Mouse (Mus musculus) intestine, postnatal 0 days (tissue): ENCODE measurements around the gene Cd8a. TPM values are rescaled to one million over a fixed set of nuclear protein-coding genes. Genes with fewer than 3 reads are reported as not detected.

Experiments
- ATAC-seq: fragments of 200-750 bp; cut with Nextera tagmentation; 2 replicates; pipeline ENCODE4 v1.8.0; 2017; ENCODE audit warnings: mild to moderate bottlenecking, moderate TSS enrichment, moderate library complexity
- H3K27ac ChIP-seq: fragments of 300-500 bp; sonication (generic); 2 replicates; pipeline ENCODE4 v1.5.1; 2014; ENCODE audit warnings: mild to moderate bottlenecking, low read depth, low read length, moderate library complexity
- H3K27me3 ChIP-seq: fragments of 300-500 bp; sonication (generic); replicated peaks from 2 replicates; pipeline ENCODE4 v1.6.1; 2014; ENCODE audit warnings: low read length, mixed read lengths; ENCODE audit not compliant: control insufficient read depth, insufficient read depth
- H3K36me3 ChIP-seq: fragments of 300-500 bp; sonication (generic); 2 replicates; pipeline ENCODE4 v1.6.1; 2014; ENCODE audit warnings: mild to moderate bottlenecking, moderate library complexity; ENCODE audit not compliant: control insufficient read depth, insufficient read depth
- H3K4me1 ChIP-seq: fragments of 300-500 bp; sonication (generic); replicated peaks from 2 replicates; pipeline ENCODE4 v1.6.1; 2014; ENCODE audit warnings: antibody characterized with exemption, low read length, mixed read lengths; ENCODE audit not compliant: control insufficient read depth, insufficient read depth
- H3K4me2 ChIP-seq: fragments of 300-500 bp; sonication (generic); replicated peaks from 2 replicates; pipeline ENCODE4 v1.6.1; 2014; ENCODE audit warnings: low read depth, mild to moderate bottlenecking, moderate library complexity
- H3K4me3 ChIP-seq: fragments of 300-500 bp; sonication (generic); 2 replicates; pipeline ENCODE4 v1.5.1; 2014; ENCODE audit warnings: low read depth, low read length
- H3K9ac ChIP-seq: fragments of 300-500 bp; sonication (generic); 2 replicates; pipeline ENCODE4 v1.6.1; 2014; ENCODE audit warnings: mild to moderate bottlenecking, low read depth, low read length
- H3K9me3 ChIP-seq: fragments of 300-500 bp; sonication (generic); 2 replicates; pipeline ENCODE4 v1.6.1; 2016; ENCODE audit warnings: mixed run types; ENCODE audit not compliant: control insufficient read depth
- CTCF ChIP-seq: sonication (generic); IDR thresholded peaks from 2 replicates; pipeline ENCODE4 v1.5.1; 2016; ENCODE audit warnings: low read depth, mild to moderate bottlenecking, control low read depth, antibody characterized with exemption, moderate library complexity
- WGBS: fragments of 180-500 bp; shearing (Covaris S2); extraction: QIAGEN DNeasy Blood & Tissue Kit; methylation state at CpG from one replicate; pipeline ENCODE4 v1.1.7; 2014; 5-methylcytosine and 5-hydroxymethylcytosine counted together
- polyA plus RNA-seq: library from polyadenylated mRNA; unstranded; fragments of >200 nt; fragmentation: Nextera tagmentation; extraction: Ambion mirVana; gene quantifications from 2 replicates; pipeline ENCODE4 v1.2.1, GENCODE M21; 2015

The Cd8a gene
- polyA plus RNA-seq, 1 experiment from 2014 or later = 0.12 TPM

DNA sequence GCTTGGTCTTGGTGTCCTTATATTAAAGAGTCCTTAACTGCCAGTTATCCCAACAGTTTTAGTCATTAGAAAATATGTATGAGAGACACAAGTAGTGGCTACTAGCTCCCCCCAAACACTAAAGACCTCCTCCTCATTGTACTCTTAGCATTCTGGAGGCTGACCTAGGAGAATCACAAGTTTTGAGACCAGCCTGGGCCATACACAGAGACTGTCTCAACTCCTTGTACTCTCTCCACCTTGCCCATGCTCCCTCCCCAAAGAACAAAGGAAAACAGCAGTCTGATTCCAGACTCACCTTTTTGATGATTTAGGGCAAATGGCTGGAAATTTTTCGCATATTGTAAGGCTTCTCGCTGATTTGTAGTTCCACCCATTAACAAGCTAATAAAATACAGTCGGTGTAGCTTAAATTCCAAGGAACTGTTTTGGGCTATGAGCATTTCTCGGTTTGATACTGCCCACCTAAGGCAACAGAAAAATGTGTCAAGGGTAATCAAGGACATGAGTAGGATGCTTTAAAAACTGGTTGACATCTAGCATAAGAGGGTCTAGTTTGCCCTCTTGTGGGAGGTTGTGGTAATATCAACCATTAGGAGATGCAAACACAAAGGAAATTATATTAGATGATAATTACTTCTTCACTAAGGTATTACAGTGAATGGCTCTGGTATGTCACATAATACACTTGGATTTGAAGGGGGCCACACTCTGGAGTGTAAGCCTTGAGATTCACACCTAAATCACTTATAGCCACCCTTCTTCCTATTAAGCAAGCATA is 25.8 kb downstream of the Cd8a start:
- Histone ChIP-seq H3K9me3 (no peaks in the 10 kb centered on the region), H3K9ac (no peak overlapping the region), H3K27me3 (no peaks in the 10 kb centered on the region), H3K27ac (no peak overlapping the region), H3K4me2 (no peak overlapping the region), H3K4me1 (no peaks in the 10 kb centered on the region), H3K36me3 (peaks cover 42% of the 10 kb centered on the region), H3K4me3 (no peak overlapping the region)
- TF ChIP-seq CTCF = peak; percentile 78
- no peak for ATAC-seq
- 82% methylated on average over 4 of the region's 4 CpGs for WGBS

DNA sequence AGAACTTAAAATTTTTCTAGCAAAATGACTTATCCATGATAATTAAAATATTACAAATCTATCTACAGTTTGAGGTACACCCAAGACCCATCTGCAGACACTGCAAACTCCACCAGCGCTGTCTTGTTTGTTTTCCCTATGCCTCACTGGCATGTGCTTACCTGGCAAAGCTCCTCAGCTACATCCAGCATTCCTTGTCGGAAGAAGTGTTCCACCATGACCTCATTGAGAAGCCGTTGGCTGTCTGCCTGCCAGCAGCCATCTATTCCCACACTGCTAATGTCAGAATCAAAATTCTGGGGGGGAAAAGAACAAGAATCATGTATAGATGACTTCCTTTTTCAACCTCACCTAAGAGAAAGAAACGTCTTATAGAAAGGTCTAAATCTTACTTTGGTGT is 41.4 kb downstream of the Cd8a start:
- WGBS = 73% methylated on average over 4 of the region's 4 CpGs

DNA sequence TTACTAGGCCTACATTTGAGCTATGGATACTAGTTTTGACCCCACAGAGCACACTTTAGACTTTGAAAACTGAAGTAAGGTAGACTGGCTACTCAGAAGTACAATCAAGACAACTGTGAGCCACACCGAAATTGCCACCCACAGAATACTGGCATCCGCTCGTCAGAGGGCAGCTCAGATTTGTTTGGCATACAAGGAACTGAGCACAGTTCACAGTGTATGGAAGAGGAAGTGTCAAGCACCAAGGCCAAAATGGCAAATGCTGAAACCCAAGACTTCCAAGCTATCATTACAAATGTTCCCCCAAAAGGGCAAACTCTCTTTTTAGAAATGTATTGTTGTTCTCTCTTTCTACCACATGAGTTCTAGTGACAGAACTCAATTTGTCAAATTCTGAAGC is 42.2 kb downstream of the Cd8a start:
- 82% methylated on average over 3 of the region's 3 CpGs for WGBS
- no peak overlapping the region for H3K27ac ChIP-seq
- H3K9ac ChIP-seq = no peak overlapping the region
- no peaks in the 10 kb centered on the region for H3K4me1 ChIP-seq
- no peak overlapping the region for H3K4me3 ChIP-seq
- H3K4me2 ChIP-seq = no peak overlapping the region
- no peaks in the 10 kb centered on the region for H3K27me3 ChIP-seq
- no peak for TF ChIP-seq CTCF
- 0 out of 2 replicates have a peak, but pooled peaks cover 15% of the 10 kb centered on the region for H3K36me3 ChIP-seq
- no peaks in the 10 kb centered on the region for H3K9me3 ChIP-seq
- ATAC-seq = no peak

More for the DNA sequence above, 41.4 kb downstream of the Cd8a start:
- Histone ChIP-seq H3K27me3 (no peaks in the 10 kb centered on the region), H3K9me3 (no peaks in the 10 kb centered on the region), H3K36me3 (0 out of 2 replicates have a peak, but pooled peaks cover 15% of the 10 kb centered on the region), H3K4me2 (no peak overlapping the region), H3K4me1 (no peaks in the 10 kb centered on the region), H3K9ac (no peak overlapping the region), H3K27ac (no peak overlapping the region), H3K4me3 (no peak overlapping the region)
- TF ChIP-seq CTCF = no peak
- ATAC-seq = no peak

DNA sequence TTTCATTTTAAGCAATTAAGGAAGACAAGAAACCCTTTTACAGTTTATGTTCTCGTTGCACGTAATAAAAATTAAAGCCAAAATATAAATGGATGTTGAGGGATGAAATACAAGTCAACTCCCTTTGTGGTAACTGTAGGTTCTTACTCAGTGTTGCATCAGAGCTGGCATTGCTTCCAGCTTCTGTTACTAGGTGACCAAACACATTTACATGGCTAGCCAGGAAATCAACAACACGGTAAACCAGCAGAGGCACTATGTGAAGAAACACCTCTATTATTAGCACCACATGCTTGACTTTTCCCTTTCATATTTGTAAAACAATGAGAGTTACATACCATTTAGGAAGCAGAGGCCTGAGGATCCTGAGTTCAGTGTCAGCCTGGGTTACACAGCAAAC is 45.6 kb downstream of the Cd8a start:
- 0 out of 2 replicates have a peak, but pooled peaks cover 11% of the 10 kb centered on the region for H3K36me3 ChIP-seq
- H3K27me3 ChIP-seq = no peaks in the 10 kb centered on the region
- no peaks in the 10 kb centered on the region for H3K9me3 ChIP-seq
- H3K4me1 ChIP-seq = no peaks in the 10 kb centered on the region
- no peak overlapping the region for H3K9ac ChIP-seq
- no peak overlapping the region for H3K4me2 ChIP-seq
- no peak for TF ChIP-seq CTCF
- H3K4me3 ChIP-seq = no peak overlapping the region
- 82% methylated on average over 3 of the region's 3 CpGs for WGBS
- H3K27ac ChIP-seq = no peak overlapping the region
- no peak for ATAC-seq

DNA sequence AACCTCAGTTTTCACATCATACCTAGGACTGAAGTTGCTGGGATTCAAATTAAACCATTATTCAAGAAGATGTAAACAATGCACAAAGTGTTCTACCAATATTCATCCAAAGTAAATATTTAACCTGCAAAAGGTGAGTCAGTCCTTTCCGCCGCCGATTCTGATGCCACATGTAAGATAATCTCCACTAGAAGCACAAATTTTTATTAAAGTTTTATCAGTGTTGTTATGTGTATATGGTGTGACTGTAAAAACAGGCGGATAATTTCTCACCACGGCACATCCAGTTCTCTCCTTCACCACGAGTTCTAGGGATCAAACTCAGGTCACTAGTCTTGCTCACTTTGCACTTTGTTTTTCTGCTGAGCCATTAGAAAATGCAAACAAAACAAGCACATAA is 47.6 kb downstream of the Cd8a start:
- ATAC-seq = peak; percentile 81
- no peaks in the 10 kb centered on the region for H3K4me1 ChIP-seq
- H3K27ac ChIP-seq = peak overlapping the region; percentile 75
- H3K4me3 ChIP-seq = no peak overlapping the region
- TF ChIP-seq CTCF = no peak
- 0 out of 2 replicates have a peak, but pooled peaks cover 7% of the 10 kb centered on the region for H3K36me3 ChIP-seq
- H3K9ac ChIP-seq = no peak overlapping the region
- no peaks in the 10 kb centered on the region for H3K9me3 ChIP-seq
- H3K4me2 ChIP-seq = no peak overlapping the region
- WGBS = 33% methylated on average over 6 of the region's 6 CpGs
- H3K27me3 ChIP-seq = no peaks in the 10 kb centered on the region

DNA sequence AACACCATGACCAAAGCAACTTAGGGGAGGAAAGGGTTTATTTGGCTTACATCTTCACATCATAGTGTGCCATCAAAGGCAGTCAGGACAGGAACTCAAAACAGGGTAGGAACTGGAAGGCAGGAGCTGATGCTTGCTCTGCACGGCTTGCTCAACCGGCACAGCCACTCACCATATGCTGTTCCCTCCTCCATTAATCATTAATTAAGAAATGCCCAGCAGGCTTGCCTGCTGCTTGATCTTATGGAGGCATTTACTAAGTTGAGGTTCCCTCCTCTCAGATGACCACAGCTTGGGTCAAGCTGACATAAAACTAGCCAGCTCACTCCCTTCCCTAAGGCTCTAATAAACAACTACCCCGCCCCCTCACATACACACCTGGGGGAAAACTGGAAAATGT is 48.9 kb downstream of the Cd8a start:
- no peaks in the 10 kb centered on the region for H3K27me3 ChIP-seq
- peak overlapping the region; percentile 69 for H3K27ac ChIP-seq
- H3K9ac ChIP-seq = no peak overlapping the region
- 0 out of 2 replicates have a peak, but pooled peaks cover 12% of the 10 kb centered on the region for H3K36me3 ChIP-seq
- H3K4me2 ChIP-seq = no peak overlapping the region
- no peak overlapping the region for H3K4me3 ChIP-seq
- ATAC-seq = peak; percentile 71
- TF ChIP-seq CTCF = no peak
- WGBS = 61% methylated on average over 3 of the region's 3 CpGs
- no peaks in the 10 kb centered on the region for H3K4me1 ChIP-seq
- H3K9me3 ChIP-seq = no peaks in the 10 kb centered on the region
